Mouse (Mus musculus) forelimb bud, embryonic 11.5 days (tissue): Measurements from ENCODE around the gene Hoxa1.

Source experiments
- DNase-seq: peaks from one replicate; pipeline ENCODE4 v3.0.0-alpha.2; 2012; ENCODE audit warnings: low read depth, low spot score

Hoxa1 gene

DNA sequence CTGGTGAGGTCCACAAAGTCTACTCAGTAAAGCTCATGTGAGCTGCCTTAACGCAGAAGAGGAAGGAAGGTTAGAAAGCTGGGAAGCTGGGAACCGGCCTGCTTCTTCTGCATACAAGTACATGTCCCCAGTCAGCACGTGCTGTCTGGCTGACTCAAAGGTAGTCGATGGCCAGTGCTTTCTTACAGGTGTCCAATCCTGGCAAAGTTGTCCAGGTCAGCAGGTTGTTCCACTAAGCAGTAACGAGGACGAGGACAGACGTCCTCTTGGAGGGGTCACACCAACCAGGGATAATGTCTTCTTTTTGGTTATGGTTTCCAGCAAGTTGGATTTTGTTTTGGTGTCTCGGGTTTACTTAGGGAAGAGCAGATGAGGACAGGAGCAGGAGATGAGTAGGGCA lies 31.8 kb upstream of the Hoxa1 start:
- DNase-seq = no peak

DNA sequence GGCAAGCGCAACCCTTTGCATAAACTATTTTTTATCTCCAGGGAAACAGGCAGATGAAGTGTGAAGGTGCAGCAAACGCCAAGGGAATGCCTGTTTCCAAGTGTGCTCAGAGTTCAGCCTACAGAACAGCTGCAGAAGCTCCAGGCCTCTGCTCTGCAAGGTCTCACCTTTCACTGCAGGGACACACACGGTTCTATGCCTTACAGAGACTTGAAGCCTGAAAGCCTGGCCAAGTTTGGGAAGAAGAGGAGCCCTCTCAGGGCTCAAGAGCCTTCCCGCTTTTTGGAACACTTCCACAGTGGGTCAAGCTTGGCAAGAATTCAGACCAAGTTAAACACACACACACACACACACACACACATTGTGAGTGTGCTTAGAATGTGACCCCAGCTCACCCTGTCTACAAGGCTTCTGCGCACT lies 31.1 kb upstream of the Hoxa1 start:
- DNase-seq = no peak

DNA sequence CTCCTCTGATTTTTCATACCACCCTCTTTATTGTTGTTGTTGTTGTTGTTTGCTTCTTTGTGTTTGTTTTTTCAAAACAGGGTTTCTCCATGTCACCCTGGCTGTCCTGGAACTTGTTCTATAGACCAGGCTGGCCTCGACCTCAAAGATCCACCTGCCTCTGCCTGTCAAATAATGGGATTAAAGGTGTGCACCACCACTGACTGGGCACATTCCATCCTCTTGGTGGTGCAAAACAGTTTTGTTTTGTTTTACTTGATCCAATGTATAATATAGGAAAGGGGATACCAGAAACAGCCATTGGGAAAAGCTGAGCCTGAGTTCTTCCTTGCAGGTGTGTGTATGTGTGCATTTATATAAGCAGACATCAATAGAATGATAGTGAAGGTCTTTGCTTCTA lies 28.4 kb upstream of the Hoxa1 start:
- no peak for DNase-seq

DNA sequence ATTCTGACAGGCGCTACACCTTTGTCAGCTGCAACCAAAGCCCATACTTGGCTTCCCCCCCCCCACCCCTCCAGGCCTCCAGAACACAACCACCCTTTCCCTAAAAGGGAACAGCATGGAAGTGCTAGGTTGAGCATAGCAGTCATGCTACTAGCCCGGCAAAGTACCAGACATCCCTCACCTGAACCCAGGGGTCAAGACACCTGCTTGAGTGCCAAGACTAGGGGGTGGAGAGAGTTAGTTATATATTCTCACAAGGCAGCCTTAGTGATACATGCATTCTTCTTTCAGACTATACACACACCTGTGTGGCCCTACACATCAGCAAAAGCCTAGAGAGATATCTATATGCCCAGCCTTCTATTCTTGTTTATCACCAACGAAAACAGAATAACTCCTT lies 27.7 kb upstream of the Hoxa1 start:
- DNase-seq = no peak

DNA sequence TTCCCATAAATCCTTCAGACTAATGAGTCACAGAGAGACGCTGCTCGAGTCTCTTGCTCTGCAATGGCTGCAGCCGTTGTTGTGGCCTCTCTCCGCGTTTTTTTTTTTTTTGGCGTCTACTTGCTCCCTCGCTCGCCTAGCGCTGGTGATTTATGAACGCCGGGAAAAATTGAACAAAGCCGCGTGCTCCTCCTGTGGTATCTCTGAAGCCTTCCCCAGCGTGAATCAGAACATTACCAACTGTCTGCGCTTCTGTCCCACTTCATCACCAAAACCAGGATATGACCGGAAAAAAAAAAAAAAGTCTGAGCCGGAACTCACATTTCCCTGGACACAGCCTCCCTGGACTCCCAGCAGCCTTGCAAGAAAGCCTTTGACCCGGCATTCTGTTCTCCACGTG lies 27.1 kb upstream of the Hoxa1 start:
- DNase-seq = no peak

DNA sequence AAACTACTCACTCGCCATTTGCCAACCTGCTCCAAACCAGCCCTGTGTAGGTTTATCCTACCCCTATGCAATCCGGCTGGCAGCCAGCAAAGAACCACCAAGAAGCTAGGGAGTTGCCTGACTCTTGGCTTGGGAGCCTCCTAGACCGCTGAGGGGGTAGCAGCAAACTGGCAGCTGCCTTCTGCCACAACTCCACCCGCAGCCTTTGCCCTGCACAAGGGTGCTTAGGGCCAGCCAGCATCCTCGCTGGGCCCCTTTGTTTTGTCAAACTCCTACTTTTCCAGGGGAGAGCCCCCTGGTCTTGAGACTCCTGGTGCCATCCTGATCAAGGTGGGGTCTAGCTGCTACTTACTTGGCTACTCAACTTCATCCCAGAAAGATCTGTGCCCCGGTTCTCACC lies 26.6 kb upstream of the Hoxa1 start:
- no peak for DNase-seq

DNA sequence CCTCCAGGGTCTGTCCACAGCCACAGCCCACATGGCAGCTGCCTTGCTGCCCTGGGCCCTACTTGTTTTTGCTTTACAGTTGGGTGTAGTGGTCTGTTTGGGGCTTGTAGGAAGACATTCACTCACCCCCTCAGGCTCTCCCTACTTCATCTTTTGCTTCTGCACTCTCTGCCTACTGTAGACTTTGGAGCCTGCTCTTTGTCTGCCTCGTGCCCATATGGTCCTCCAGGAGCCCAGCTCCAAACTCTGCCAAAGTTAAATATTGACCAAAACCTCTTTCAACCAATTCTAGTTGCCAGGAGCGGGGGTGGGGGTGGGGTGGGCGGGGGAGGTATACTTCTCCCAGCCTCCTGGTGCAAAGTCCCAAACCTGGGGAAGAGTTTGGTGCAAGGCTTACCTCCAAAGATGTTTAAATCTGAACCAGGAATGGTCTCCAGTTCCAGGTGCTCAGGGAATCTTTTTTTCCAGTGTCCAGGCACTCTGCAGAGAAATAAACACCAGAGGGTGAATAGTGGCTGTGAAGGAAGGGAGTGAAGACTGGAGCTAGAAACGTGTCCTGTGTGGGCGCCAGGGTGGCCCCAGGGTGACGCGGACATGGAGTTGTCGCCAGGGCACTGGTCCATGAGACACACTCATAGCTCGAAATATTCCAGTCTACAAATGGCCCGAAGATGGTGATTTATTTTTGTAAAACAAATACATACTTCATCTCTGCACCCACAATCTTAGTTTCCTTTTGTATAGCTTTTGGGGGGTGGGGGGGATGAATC lies 25.4 kb upstream of the Hoxa1 start:
- no peak for DNase-seq

DNA sequence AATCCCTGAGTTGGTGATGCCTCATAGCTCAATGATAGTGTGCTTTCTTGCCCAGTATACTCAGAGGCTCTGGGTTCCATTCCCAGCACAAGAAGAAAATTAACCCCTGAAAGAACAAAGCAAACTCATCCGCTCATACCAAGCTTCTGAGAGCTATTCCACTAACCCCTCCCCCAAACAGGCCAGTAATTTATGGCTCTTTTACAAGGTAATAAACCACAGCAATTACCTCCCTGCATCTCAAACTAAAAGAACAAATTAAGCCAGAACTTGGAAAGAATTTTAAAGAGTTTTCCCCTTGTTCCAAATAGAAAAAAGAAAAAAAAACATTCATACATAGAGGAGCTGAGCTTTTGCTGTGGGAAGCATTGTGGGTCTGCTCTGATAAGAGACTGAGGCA lies 24.7 kb upstream of the Hoxa1 start:
- DNase-seq = no peak

DNA sequence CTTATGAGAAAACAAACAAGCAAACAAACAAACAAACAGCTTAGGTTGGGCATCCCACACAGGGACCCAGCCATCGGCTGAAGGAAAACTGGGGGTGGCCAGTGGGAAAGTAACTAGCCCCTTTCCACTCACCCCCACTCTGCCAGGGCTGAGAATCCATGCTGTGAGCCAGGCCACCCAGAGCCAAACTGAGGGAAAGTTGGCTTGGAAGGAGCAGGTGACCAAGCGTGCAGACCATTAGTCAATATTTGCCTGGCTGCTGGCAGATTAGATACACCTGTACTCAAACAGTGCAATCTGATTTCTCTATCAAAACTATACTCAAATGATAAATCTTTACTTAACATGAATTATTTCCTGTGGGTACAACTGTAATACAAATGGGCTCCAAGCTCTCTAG lies 23.9 kb upstream of the Hoxa1 start:
- no peak for DNase-seq

DNA sequence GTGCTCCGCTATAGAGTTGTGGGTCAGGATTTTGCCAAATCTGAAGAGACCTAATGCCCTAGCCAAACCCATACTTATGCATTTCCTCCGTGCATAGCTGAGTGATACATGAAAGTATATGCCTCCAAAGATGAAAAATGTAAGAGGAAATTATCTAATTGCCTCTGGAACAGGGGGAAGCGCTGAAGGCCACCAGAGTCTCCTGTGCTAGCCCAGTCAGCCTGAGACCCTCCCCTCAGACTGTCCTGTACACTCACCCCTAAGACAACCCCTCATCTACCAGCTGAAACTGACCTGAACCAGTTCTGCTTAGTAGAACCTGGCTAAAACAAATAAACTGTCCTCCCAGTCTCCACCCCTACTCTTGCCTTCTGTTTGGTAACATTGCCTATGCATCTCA lies 22.6 kb upstream of the Hoxa1 start:
- no peak for DNase-seq

DNA sequence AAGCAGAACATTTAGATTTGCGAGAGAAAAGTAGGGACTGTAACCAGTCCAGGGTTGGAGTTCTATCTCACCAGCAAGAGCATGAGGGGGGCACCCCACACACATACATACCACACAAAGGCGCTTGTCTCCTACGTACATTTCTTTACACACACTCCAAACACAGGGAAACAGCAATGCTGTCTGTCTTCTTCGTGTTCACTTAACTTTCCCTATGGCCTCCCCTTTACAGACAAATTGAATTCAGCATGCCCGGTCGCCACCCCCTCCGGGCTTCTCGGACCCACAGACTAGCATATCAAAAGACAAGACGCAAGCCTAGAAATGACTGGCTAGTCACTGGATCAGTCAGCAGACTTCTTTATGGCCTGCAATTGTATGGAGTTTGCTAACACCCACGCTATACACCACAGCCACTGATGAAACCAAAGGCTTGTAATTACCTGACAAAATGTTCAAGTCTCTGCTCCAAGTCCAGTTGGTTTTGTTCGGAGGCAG lies 22.1 kb upstream of the Hoxa1 start:
- no peak for DNase-seq

DNA sequence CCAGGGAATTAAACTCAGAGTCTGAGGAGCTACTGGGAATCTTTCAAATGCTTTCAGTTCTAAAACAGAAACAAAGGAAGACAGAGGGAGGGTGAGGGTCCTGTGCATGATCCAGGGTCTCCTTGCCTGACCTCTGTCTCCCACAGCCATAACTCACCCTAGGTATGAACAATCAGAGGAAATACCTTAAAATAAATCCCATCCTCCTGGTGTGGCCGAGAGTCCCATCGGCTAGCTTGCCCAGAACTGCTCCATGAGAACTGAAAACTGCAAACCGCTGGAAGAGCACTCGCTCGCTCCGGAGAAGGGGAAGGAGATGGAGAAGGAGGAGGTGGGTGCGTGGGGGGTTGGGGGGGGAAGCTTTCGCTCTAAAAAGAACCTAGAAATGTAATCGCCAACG lies 21.6 kb upstream of the Hoxa1 start:
- DNase-seq = no peak

DNA sequence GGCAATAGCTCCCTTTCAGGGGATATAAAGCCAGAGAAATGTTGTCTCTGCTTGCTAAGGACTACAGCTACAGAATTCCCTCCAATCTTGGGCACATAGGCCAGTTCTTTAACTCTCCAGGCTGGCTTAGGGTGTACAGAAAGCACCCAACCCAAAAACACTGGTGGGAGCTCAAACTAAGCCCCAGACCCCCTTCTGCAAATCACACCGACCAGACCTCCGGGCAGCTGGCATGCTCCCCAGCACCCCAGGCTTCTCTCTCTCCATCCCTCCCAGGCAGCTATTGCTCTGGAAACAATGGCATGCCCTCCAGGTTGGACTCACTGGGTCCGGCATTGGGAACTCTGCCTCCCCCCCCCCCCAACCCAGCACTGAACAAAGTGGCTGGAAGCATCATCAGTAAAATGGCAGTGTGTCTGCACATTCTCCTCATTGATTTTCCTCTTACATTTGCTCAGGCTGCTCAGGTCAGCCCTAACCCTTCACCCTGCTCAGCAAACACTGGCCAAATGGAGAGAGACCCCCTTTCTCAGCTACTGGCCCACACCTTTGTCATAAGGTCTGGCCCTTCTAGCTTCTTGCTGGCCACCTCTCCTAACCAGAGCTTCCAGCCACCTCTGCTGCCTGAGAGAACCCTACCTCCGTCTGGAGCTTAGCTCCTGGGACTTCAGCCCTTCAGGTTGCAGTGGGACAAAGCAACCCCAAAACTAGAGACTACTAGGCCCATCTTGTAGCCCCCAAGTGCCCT lies 21.0 kb upstream of the Hoxa1 start:
- DNase-seq = no peak

DNA sequence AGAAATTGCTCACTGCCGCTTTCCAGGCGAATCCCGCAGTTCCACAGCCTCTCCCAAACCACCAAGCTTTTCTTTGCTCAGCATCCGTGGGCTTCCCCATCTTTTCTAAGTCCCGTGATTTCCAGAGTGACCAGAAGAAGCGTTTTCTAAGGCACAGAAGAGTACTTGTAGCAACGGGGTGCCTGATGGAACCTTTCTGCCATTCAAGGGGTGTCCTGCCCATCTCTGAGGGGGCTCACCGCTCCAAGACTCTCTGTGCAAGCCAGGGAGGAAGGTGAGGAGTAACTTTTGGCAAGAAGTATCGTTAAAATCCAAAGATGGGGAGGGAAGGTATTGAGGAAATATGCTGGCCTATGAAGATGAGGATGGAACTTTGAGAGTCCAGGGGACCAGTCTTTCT lies 19.7 kb upstream of the Hoxa1 start:
- no peak for DNase-seq

DNA sequence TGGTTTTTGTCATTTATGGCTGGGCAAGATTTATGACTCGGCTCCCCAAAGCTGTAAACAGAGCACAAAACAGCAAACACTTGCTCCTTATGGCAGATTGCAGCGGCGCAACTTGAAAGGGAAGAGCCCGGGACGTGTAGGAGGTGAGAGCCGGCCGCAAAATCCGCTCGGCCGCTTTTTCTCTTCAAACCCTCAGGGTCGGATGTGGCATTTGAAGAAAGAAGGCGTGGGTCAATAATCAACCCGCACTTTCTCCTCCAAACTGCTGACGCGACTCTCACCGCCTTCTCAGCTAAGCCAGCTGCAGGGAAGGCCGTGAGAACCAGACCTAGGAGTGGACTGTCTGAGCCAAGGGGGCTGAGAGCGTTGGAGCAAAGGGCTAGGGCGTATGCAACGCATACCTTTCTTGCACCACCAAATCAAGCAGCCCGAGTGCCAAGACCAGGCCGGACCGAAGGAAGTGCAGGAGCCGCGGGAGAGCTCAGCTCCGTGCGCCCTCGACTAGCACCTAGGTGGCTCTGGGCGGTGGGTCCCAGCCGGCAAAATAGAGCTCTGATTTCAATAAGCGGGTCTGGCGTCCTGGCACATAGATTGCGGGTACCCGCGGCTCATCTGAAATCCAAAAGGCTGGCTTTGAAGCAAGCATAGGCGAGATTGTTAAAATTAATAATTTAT lies 19.1 kb upstream of the Hoxa1 start, which contains the start of gene 5730596B20Rik:
TSS of gene 5730596B20Rik (plus strand) at position 438 of the 675 bp plus-strand sequence.
- DNase-seq = peak; percentile 78

DNA sequence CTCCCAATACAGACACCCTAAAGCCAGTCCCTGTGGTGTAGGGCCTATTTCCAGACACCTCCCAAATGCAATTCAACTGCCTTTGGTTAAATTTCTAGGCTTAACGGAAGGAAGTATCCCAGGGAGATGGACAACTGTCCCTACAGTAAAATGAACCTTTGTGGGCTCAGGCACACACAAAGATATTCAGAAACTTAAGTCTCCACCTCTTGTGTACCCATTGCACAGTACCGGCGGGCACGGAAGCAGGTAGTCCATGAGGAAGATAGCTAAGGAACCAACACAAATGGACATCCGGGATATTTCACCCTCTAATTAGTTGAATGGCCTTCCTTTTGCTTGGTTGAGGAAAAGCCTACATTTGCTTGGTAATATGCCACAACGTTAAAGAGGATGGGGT lies 18.3 kb upstream of the Hoxa1 start:
- DNase-seq = no peak

DNA sequence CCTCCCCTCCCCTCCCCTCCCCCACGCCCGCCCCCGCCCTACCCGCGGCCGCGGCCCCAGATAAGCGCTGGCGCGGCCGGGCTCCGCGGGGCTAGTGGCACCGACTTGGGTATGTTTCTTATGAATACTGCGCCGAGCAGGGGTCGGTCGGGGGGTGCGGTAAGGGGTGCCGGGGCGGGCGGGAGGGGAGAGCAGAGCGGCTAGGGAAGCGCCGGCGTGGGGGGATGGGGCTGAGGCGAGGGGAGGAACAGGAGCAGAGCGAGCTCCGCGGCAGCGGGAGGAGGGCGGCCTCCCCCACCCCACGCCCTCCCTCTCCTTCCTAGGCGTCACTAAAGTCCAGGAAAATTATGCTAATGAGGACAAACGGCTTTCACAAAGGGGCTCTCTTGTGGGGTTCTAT lies 17.7 kb upstream of the Hoxa1 start:
- DNase-seq = no peak

DNA sequence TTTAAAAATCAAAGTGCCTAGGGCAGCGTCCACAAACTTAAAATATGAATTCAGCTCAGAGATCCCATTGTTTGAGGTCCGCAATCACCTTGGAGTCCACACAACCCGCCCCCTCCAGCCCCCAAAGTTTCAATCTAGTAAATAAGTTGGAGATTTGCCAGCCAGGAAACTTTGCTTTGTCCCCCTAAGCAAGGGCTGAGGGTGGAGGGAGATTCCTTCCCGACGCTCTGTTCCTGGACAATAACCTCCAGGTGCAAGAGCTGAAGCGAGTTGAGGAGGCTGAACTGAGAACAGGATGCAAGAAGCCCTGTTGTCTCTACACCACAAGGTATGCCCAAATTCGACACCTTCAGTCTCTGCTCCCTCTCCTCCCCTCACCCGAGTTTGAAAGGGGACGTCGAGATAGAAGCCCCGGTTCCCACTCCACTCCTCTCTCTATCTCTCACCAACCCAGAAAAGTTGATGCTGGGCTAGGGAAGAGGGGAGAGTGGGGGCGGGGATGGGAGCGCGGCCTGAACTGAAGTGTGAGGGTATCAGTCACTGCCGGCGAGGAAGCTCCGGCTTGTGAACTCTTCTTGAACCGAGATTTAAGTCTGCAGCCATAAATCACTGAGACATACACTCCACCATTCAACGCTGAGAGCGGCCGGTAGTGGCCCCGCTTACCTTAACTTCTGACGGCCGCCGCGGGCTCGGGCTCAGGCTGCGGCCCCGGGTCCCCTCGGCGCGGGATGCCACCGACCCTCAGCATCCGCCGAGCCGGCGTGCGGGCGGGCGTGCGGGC lies 17.0 kb upstream of the Hoxa1 start:
- DNase-seq = no peak

DNA sequence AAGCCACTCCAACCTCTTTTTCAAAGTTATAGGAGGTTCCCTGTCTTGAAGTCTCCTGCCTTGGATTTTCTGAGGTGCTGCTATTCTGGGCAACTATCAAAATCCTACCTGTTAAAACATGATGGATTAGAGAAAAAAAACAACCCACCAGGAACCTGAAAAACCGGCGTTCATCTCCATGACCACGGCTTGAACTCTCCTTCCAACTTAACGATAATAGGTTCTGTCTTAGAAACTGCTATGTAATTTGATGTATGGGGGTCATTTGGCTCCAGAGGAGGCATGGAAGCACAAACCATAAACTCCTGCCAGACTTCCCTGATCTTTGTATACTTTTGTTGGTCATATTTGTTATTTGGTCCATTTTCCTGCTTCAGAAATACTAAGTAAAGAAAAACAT lies 15.5 kb upstream of the Hoxa1 start:
- DNase-seq = no peak

DNA sequence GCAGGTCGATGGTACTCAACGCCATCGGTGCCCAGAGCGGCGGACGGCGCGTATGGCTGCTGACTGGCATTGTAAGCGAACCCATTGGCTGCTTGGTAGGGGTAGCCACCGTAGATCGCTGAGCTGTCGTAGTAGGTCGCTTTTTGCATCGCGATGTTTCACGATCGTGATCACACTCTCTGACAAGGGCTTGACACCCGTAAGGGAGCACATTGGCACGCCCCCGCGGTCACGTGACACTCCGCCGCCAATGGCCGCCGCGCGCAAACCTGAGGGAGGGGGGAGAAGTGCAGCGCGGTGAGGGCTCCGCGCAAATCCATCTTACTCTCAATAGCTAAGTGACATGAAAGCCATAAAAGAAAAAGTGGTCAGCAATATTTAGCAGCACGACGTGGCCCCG lies 14.4 kb upstream of the Hoxa1 start:
- peak; percentile 87 for DNase-seq

DNA sequence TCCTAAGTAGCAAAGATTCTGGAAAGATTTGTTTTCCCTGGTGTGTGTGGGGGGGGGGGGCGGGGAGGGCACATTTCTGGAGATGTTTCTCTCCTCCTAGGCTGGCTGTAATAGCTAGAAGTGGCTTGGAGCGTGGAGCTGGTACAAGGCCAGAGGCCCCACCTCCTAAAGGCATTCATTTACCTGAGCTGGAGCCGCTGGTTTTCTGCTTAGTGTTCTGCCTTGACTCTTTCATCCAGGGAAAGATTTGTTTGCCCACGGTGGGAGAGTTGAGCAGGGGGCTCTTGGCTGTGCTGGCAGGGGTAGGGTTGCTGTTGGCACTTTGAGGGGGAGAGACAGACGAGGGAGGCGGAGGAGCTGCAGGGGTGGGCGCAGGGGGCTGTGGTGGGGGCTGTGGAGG lies 13.8 kb upstream of the Hoxa1 start:
- DNase-seq = no peak

DNA sequence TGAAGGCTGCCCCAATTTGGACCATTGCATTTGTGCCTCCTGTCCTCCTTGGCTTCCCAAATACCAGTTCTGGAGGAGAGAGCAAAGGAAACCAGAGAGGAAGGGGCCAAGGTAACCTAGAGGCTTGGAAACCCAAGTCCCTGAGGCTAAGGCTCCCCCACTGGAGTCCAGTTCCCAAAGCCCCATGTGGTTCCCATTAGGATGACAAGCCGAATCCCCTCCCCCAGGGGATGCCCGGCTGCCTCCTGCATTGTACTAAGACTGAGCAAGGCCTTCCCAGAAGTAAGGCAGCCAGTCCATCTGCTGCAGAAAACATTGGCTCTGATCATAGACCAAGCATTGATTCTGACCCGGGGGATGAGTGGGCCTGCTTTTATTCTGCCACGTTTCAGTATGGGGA lies 13.2 kb upstream of the Hoxa1 start:
- DNase-seq = no peak
